Mouse (Mus musculus) CH12.LX (cell line): Measurements from ENCODE around the gene Prkca. TPM values are rescaled to one million over a fixed set of nuclear protein-coding genes. Genes with fewer than 3 reads are reported as not detected.

Experiments used
- DNase-seq: peaks from one replicate; pipeline ENCODE4 v3.0.0-alpha.2; 2013; ENCODE audit errors: extremely low read depth
- H3K27ac ChIP-seq: 2 replicates; pipeline ENCODE4 v1.5.1; 2012; ENCODE audit warnings: low read depth, mild to moderate bottlenecking, control low read depth, moderate library complexity; ENCODE audit not compliant: insufficient read depth
- H3K27me3 ChIP-seq: replicated peaks from 2 replicates; pipeline ENCODE3; 2012; ENCODE audit warnings: inconsistent platforms
- H3K36me3 ChIP-seq, 2 experiments: replicated peaks in 1 of 2; 2 replicates each; pipeline versions ENCODE3 to v1.6.1; 2012; ENCODE audit warnings: inconsistent platforms in 1 of 2, low read length in 1 of 2, mild to moderate bottlenecking in 1 of 2, mixed read lengths in 1 of 2, moderate library complexity in 1 of 2; ENCODE audit not compliant: control insufficient read depth in 1 of 2, insufficient read depth in 1 of 2
- H3K4me1 ChIP-seq, 2 experiments: 2 replicates each; pipeline ENCODE4 v1.6.1; 2012; ENCODE audit warnings: inconsistent platforms in 1 of 2, moderate library complexity in 1 of 2; ENCODE audit not compliant: insufficient read depth in 2 of 2, control insufficient read depth in 1 of 2
- H3K4me2 ChIP-seq: 2 replicates; pipeline ENCODE4 v1.6.1; 2012; ENCODE audit warnings: low read depth, mild to moderate bottlenecking, control low read depth; ENCODE audit not compliant: poor library complexity, insufficient read depth, severe bottlenecking
- H3K4me3 ChIP-seq, 3 experiments: fragments of 150-350 bp in 1 of 3; sonication (generic) in 1 of 3; replicated peaks in 1 of 3; 2 replicates each; pipeline versions ENCODE3 to v1.5.1; 2011 to 2012; ENCODE audit warnings: low read depth in 2 of 3, low read length in 2 of 3, mild to moderate bottlenecking in 2 of 3, moderate library complexity in 2 of 3, control low read depth in 1 of 3, improper control_type of control experiment in 1 of 3, inconsistent platforms in 1 of 3, mixed read lengths in 1 of 3; ENCODE audit not compliant: poor library complexity in 1 of 3
- H3K79me2 ChIP-seq: replicated peaks from 2 replicates; pipeline ENCODE4 v1.6.1; 2012; ENCODE audit warnings: mild to moderate bottlenecking, moderate library complexity; ENCODE audit not compliant: control insufficient read depth, poor library complexity, insufficient read depth, severe bottlenecking; ENCODE audit errors: extremely low read depth
- H3K9ac ChIP-seq: 2 replicates; pipeline ENCODE4 v1.6.1; 2012; ENCODE audit warnings: low read depth, mild to moderate bottlenecking, control low read depth, moderate library complexity; ENCODE audit not compliant: insufficient read depth
- H3K9me3 ChIP-seq: replicated peaks from 2 replicates; pipeline ENCODE3; 2012; ENCODE audit warnings: low read length, inconsistent platforms, mixed read lengths
- BHLHE40 ChIP-seq: IDR thresholded peaks from 2 replicates; pipeline ENCODE4 v1.6.1; 2011; ENCODE audit warnings: mild to moderate bottlenecking, low read depth, low read length, improper control_type of control experiment
- CHD2 ChIP-seq: IDR thresholded peaks from 2 replicates; pipeline ENCODE4 v1.6.1; 2011; ENCODE audit warnings: low read length, improper control_type of control experiment
- ELF1 ChIP-seq: IDR thresholded peaks from 2 replicates; pipeline ENCODE4 v1.6.1; 2014; ENCODE audit warnings: low read depth, mild to moderate bottlenecking, inconsistent platforms, low read length, improper control_type of control experiment
- ETS1 ChIP-seq: conservative IDR thresholded peaks from 2 replicates; pipeline ENCODE4 v1.6.1; 2012; ENCODE audit warnings: low read depth, mild to moderate bottlenecking, inconsistent platforms, low read length, improper control_type of control experiment, moderate library complexity
- IRF4 ChIP-seq: IDR thresholded peaks from 2 replicates; pipeline ENCODE4 v1.6.1; 2014; ENCODE audit warnings: low read depth, mild to moderate bottlenecking, inconsistent platforms, low read length, improper control_type of control experiment
- JUN ChIP-seq: IDR thresholded peaks from 2 replicates; pipeline ENCODE4 v1.6.1; 2011; ENCODE audit warnings: low read depth, mild to moderate bottlenecking, low read length, improper control_type of control experiment, moderate library complexity; ENCODE audit not compliant: insufficient read depth
- JUND ChIP-seq: conservative IDR thresholded peaks from 2 replicates; pipeline ENCODE4 v1.6.1; 2011; ENCODE audit warnings: low read depth, low read length, improper control_type of control experiment
- MAFK ChIP-seq: IDR thresholded peaks from 2 replicates; pipeline ENCODE4 v1.6.1; 2011; ENCODE audit warnings: low read length, improper control_type of control experiment; ENCODE audit not compliant: insufficient replicate concordance
- MAX ChIP-seq: IDR thresholded peaks from 2 replicates; pipeline ENCODE4 v1.6.1; 2011; ENCODE audit warnings: low read length, improper control_type of control experiment
- MAZ ChIP-seq: IDR thresholded peaks from 2 replicates; pipeline ENCODE4 v1.6.1; 2012; ENCODE audit warnings: low read depth, mild to moderate bottlenecking, inconsistent platforms, low read length, improper control_type of control experiment, moderate library complexity
- MEF2A ChIP-seq: IDR thresholded peaks from 2 replicates; pipeline ENCODE4 v1.6.1; 2014; ENCODE audit warnings: low read depth, mild to moderate bottlenecking, inconsistent platforms, low read length, improper control_type of control experiment, borderline replicate concordance
- MXI1 ChIP-seq: IDR thresholded peaks from 2 replicates; pipeline ENCODE4 v1.6.1; 2011; ENCODE audit warnings: mild to moderate bottlenecking, low read depth, low read length, improper control_type of control experiment
- NELFE ChIP-seq: IDR thresholded peaks from 2 replicates; pipeline ENCODE4 v1.6.1; 2011; ENCODE audit warnings: low read depth, low read length, improper control_type of control experiment
- POLR2AphosphoS2 ChIP-seq: IDR thresholded peaks from 2 replicates; pipeline ENCODE4 v1.6.1; 2011; ENCODE audit warnings: low read depth, low read length, improper control_type of control experiment
- SMC3 ChIP-seq: IDR thresholded peaks from 2 replicates; pipeline ENCODE4 v1.6.1; 2011; ENCODE audit warnings: low read depth, low read length, improper control_type of control experiment
- TBP ChIP-seq: conservative IDR thresholded peaks from 2 replicates; pipeline ENCODE4 v1.6.1; 2011; ENCODE audit warnings: low read depth, low read length, improper control_type of control experiment
- TCF12 ChIP-seq: IDR thresholded peaks from 2 replicates; pipeline ENCODE4 v1.6.1; 2014; ENCODE audit warnings: low read depth, mild to moderate bottlenecking, inconsistent platforms, low read length, improper control_type of control experiment
- ZC3H11A ChIP-seq: IDR thresholded peaks from 2 replicates; pipeline ENCODE4 v1.6.1; 2012; ENCODE audit warnings: low read depth, mild to moderate bottlenecking, inconsistent platforms, low read length, improper control_type of control experiment
- ZMIZ1 ChIP-seq: IDR thresholded peaks from 2 replicates; pipeline ENCODE4 v1.6.1; 2012; ENCODE audit warnings: low read depth, mild to moderate bottlenecking, inconsistent platforms, low read length, improper control_type of control experiment
- dilution Hi-C: fragments of 300-500 bp; cut with MboI; formaldehyde crosslinking; loops from 2 replicates; pipeline ENCODE4 v1.14.3; 2020; ENCODE audit warnings: low sequenced_read_pairs; ENCODE audit not compliant: extremely low pct_unique_long_range_greater_than_20kb, extremely low pct_ligation_motif_present
- in situ Hi-C: fragments of 300-500 bp; cut with MboI; formaldehyde crosslinking; loops from 3 replicates; pipeline ENCODE4 v1.14.3; 2019; ENCODE audit warnings: low sequenced_read_pairs, low pct_ligation_motif_present, low pct_unique_long_range_greater_than_20kb, mixed read lengths
- polyA plus RNA-seq: library from polyadenylated mRNA; unstranded; fragments of >175 nt; gene quantifications from 2 replicates; pipeline ENCODE4 v1.2.1, GENCODE M21; 2012; ENCODE audit warnings: low read depth; ENCODE audit not compliant: insufficient read length
- total RNA-seq, 2 experiments: library from RNA; depleted of rRNA; stranded (reverse); fragments of 300-350 nt in 1 of 2; fragments of >200 nt in 1 of 2; gene quantifications; 2 replicates each; pipeline ENCODE4 v1.2.3; 2012 to 2014

Prkca gene
- total and polyA plus RNA-seq, 3 experiments: 40.0 to 107 (median 43.7) TPM

DNA sequence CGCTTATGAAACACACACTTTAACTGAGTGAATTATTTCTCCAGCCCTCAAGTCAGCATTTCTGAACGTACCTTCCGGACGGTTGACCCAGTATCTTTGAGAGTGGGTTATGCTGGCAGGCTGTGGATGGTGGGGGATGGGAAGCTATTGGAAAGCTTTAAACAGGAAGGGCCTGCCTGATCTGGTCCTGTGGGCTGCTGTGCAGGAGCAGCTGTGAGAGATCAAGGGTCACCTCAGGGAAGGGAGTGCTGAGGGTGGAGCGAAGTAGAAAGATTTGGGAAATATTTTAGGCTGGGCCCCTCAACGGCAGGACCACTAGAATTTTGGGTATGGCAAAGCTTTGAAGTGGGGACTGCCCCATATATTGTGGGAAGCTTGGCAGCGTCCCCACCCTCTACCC, 412.0 kb downstream of the Prkca start:
- dilution Hi-C loops (no loop called here), in situ Hi-C loops (no loop called here)
- Histone ChIP-seq H3K4me1 (peaks cover 0 to 8% of the 10 kb centered on the region in 2 experiments; a peak in 1 of 4 replicates), H3K4me3 (no peak overlapping the region), H3K27me3 (no peaks in the 10 kb centered on the region), H3K79me2 (no peaks in the 10 kb centered on the region), H3K36me3 (peaks cover 0 to 8% of the 10 kb centered on the region in 2 experiments), H3K4me2 (no peak overlapping the region), H3K27ac (no peak overlapping the region), H3K9ac (no peak overlapping the region), H3K9me3 (no peaks in the 10 kb centered on the region)
- no peak for DNase-seq
- TF ChIP-seq CHD2: 0 out of 2 replicates have a peak, but pooled peaks have one; percentile 8
- no peak for TF ChIP-seq TBP

DNA sequence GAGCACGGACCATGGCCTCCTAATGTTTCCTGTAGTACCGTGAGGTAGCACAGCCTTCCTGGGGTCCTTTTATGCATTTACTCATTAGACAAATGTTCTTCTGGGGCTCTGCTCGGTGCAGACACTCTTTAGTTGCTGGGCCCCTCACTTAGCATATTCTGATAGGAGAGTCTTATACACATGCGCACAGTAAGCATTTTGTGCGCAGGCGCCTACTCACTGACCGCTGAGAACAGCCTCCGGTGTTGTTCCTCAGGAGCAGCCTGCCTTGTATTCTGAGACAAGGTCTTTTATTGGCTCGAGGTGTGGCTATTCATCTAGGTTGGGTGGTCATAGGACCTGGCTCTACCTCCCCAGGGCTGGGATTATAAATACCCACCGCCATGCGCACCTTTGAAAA, 412.4 kb downstream of the Prkca start:
- Histone ChIP-seq H3K4me1 (peaks cover 0 to 8% of the 10 kb centered on the region in 2 experiments; a peak in 1 of 4 replicates), H3K27me3 (no peaks in the 10 kb centered on the region), H3K4me3 (no peak overlapping the region), H3K9me3 (no peaks in the 10 kb centered on the region), H3K9ac (no peak overlapping the region), H3K36me3 (peaks cover 0 to 4% of the 10 kb centered on the region in 2 experiments), H3K79me2 (no peaks in the 10 kb centered on the region), H3K4me2 (no peak overlapping the region), H3K27ac (no peak overlapping the region)
- dilution Hi-C loops (no loop called here), in situ Hi-C loops (no loop called here)
- TF ChIP-seq JUN (no peak), TCF12 (no peak), IRF4 (no peak), ETS1 (no peak), ELF1 (no peak), CHD2 (no peak), MXI1 (no peak), MAFK (no peak), TBP (no peak), SMC3 (no peak), NELFE (no peak)
- no peak for DNase-seq

DNA sequence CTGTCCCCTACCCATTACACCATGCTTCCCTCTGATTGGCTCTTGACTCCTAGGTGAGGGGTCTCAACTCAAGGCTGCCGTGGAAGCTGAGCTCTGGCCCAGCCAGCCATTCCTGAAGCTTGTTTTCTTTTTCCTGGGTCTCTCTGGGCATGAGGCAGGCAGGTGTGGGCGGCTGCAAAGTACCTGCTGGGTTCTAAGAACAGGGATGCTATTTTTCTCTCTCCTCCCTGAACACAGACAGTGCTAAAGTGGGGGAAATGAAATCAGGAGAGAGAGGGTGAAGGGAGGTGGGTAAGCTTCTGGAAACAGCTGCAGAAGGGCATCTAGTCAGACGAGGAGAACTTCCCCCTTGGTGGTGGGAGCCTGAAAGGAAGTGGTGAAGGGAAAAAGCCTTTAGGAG, 414.0 kb downstream of the Prkca start:
- Histone ChIP-seq H3K36me3 (no peaks in the 10 kb centered on the region), H3K79me2 (no peaks in the 10 kb centered on the region), H3K4me3 (no peak overlapping the region), H3K9me3 (no peaks in the 10 kb centered on the region), H3K4me2 (no peak overlapping the region), H3K27me3 (no peaks in the 10 kb centered on the region), H3K9ac (no peak overlapping the region), H3K27ac (no peak overlapping the region), H3K4me1 (peaks cover 0 to 8% of the 10 kb centered on the region in 2 experiments; a peak in 1 of 4 replicates)
- no peak for DNase-seq
- in situ Hi-C loops: no loop called here
- dilution Hi-C loops: no loop called here
- no peak for TF ChIP-seq MEF2A
- no peak for TF ChIP-seq POLR2AphosphoS2
- no peak for TF ChIP-seq ZMIZ1
- TF ChIP-seq MAX: no peak
- TF ChIP-seq ZC3H11A: no peak
- no peak for TF ChIP-seq ETS1
- TF ChIP-seq BHLHE40: no peak
- TF ChIP-seq JUND: no peak
- no peak for TF ChIP-seq MAZ
